Mouse (Mus musculus): Measurements from ENCODE around the gene Adgrg6. TPM values are rescaled to one million over a fixed set of nuclear protein-coding genes. Genes with fewer than 3 reads are reported as not detected.

Gene Adgrg6
- polyA plus RNA-seq (2016; fragmentation: Nextera tagmentation; extraction: Ambion mirVana), result 0.07 and 0.27 TPM in 2 replicates

DNA sequence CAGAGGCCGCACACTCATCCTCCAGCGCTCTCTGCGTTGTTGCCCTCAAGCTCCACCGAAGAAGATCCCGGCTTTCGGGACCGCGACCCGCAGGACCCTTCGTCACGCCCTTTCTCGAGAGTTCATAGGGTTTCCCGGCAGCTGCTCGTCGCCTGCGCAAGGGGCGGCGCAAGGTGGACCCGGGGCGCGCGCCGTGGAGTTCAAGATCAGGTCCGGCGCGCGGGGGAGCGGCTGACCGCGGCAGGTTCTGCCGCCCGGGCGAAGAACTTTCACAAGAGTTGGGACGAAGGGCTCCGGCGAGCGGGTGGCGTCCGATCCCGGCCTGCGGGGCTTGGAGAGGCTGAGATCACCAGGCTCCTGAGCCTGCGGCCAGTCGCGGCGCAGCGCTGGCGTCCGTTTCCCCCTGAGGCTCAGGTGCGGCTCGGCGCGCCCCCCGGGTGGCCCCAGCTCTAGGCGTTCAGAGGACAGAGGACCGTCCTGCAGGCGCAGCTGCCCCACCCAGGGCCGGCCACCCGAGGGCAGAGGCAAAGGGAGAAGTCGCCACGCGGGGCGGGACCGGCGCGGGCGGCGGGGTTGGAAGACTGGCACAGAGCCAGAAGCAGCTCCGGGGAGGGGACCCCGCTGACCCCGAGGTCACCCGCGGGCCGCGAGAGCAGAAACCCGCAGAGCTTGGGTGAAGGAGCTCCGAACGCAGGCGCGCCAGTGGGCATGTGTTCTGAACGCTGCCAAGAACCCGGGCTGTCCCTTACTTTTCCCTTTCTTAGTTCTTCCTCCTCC is at the start of gene Adgrg6:
Gene Adgrg6 (minus strand): TSS at position 719 of the 777 bp plus-strand sequence.
- Histone ChIP-seq H3K4me1 (peaks cover 16% of the 10 kb centered on the region), H3K4me3 (peak within 1 kb of the TSS; percentile 77), H3K27me3 (ENCODE audit: poor library complexity, severe bottlenecking) (peaks cover 46% of the 10 kb centered on the region), H3K36me3 (replicated peaks) (no peaks in the 10 kb centered on the region), H3K27ac (peak within 1 kb of the TSS; percentile 77), H3K9me3 (no peaks in the 10 kb centered on the region)
- DNase-seq (ENCODE audit: extremely low spot score, low spot score), result peak; percentile 48
- WGBS, result under 1% methylated on average over 81 of the region's 81 CpGs

DNA sequence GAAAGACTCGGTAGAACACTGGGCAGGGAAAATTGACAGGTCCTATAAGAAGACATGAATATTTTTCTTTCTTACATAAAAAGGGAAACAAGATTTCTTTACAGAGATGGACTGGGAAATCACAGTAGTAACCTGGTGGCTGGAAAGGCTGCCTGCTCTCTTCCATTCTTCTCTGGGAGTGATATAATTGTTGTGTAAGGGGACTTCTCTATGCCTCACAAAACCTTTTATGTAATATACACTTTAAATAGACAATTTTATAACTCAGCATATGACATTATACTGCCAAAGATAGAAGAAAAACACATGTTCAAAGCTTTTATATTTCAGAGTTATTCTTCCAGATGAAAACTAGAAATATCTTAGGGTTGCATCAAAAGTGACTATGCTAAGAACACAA is 46.8 kb upstream of the Adgrg6 start:
- Histone ChIP-seq H3K9me3 (no peaks in the 10 kb centered on the region), H3K27me3 (ENCODE audit: poor library complexity, severe bottlenecking) (no peaks in the 10 kb centered on the region), H3K27ac (no peak overlapping the region), H3K4me1 (no peaks in the 10 kb centered on the region), H3K36me3 (replicated peaks) (no peaks in the 10 kb centered on the region), H3K4me3 (no peak overlapping the region)
- 98% methylated on average over 1 of the region's 1 CpGs for WGBS
- no peak for DNase-seq (ENCODE audit: extremely low spot score, low spot score)

- Histone ChIP-seq H3K36me3 (replicated peaks) (no peaks in the 10 kb centered on the region), H3K4me1 (no peaks in the 10 kb centered on the region), H3K27ac (no peak overlapping the region), H3K27me3 (ENCODE audit: poor library complexity, severe bottlenecking) (no peaks in the 10 kb centered on the region), H3K4me3 (no peak overlapping the region), H3K9me3 (no peaks in the 10 kb centered on the region)
- WGBS, result 95% methylated on average over 2 of the region's 2 CpGs
- no peak for DNase-seq (ENCODE audit: extremely low spot score, low spot score)
Observed at GRCm38 (mm10) chr10:14590816-14591215, 45.4 kb upstream of the Adgrg6 start.

DNA sequence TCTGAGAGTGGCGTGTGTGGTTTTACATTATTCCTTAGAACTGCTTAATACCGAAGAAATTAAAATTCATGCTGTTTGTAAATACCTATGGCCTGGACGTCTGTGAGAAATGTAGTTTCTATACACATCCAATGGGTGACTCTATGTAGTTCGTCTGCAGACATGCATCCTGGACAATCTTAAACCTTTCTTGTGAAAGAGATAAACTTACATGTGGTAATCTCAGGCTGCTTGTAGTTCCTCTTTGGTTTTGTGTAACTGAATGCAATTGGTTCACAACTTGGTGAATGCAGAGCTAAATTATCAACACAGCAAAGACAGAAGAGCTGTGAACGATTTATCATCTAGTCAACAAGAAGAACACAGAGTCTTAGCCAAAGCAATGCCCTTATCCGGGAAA is 44.2 kb upstream of the Adgrg6 start:
- Histone ChIP-seq H3K9me3 (no peaks in the 10 kb centered on the region), H3K4me1 (no peaks in the 10 kb centered on the region), H3K4me3 (no peak overlapping the region), H3K36me3 (replicated peaks) (no peaks in the 10 kb centered on the region), H3K27me3 (ENCODE audit: poor library complexity, severe bottlenecking) (no peaks in the 10 kb centered on the region), H3K27ac (no peak overlapping the region)
- 91% methylated on average over 6 of the region's 6 CpGs for WGBS
- DNase-seq (ENCODE audit: extremely low spot score, low spot score), result no peak

DNA sequence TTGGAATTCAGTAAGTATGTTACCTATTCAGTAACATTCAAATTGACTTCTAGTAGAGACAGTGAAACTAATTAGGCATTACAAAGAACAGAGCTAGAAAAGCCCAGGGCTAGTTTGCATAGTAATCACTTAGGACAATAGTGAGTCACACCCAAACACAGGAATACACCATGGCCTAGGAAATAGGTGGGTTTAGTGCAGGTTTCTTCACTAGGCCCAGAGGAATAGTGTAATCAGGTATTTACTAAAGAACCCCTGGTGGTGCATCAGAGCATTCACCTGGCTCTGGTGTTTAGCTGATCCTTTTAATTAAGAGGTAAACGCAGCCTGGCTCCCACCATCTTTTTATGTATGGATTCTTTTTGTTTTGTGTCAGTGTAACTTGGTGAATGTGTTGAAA is 38.0 kb upstream of the Adgrg6 start:
- Histone ChIP-seq H3K27ac (no peak overlapping the region), H3K27me3 (ENCODE audit: poor library complexity, severe bottlenecking) (no peaks in the 10 kb centered on the region), H3K36me3 (replicated peaks) (no peaks in the 10 kb centered on the region), H3K4me1 (no peaks in the 10 kb centered on the region), H3K4me3 (no peak overlapping the region), H3K9me3 (no peaks in the 10 kb centered on the region)
- DNase-seq (ENCODE audit: extremely low spot score, low spot score), result no peak
- 70% methylated on average over 1 of the region's 1 CpGs for WGBS

DNA sequence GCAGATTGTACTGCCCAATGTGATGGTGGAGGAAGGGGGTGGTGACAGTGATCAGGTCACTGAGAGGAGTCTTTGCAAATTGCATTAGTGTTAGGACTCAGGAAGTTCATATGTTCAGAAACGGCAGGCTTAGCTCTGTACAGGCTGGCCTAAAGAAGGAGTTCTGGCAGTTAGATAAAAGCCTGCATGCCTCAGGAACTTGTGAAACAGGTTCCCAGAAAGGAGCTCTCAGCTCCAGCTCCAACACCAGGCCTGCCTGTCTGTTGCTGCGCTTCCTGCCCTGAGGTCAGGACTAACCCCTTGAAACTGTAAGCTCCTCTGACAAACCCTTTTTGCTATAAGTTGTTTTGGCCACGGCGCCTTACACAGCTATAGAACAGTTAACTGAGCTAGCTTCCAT is 28.8 kb upstream of the Adgrg6 start:
- Histone ChIP-seq H3K4me3 (no peak overlapping the region), H3K27me3 (ENCODE audit: poor library complexity, severe bottlenecking) (no peaks in the 10 kb centered on the region), H3K9me3 (no peaks in the 10 kb centered on the region), H3K36me3 (replicated peaks) (no peaks in the 10 kb centered on the region), H3K4me1 (peaks cover 10% of the 10 kb centered on the region), H3K27ac (no peak overlapping the region)
- 82% methylated on average over 4 of the region's 4 CpGs for WGBS
- no peak for DNase-seq (ENCODE audit: extremely low spot score, low spot score)

- peaks cover 4% of the 10 kb centered on the region; the same call in 1 of the 2 replicates for H3K9me3 ChIP-seq
- H3K36me3 ChIP-seq (replicated peaks), result no peaks in the 10 kb centered on the region
- no peaks in the 10 kb centered on the region for H3K27me3 ChIP-seq (ENCODE audit: poor library complexity, severe bottlenecking)
- H3K4me3 ChIP-seq, result no peak overlapping the region
- no peak overlapping the region for H3K27ac ChIP-seq
- no peak for DNase-seq (ENCODE audit: extremely low spot score, low spot score)
- H3K4me1 ChIP-seq, result peaks cover 10% of the 10 kb centered on the region
Observed at GRCm38 (mm10) chr10:14571143-14571542, 25.7 kb upstream of the Adgrg6 start.

GRCm38 (mm10) chr10:14570616-14571015 is 25.2 kb upstream of the Adgrg6 start:
- H3K27ac ChIP-seq, result 0 out of 2 replicates have a peak overlapping the region, but pooled peaks have one; percentile 3
- 10% methylated on average over 2 of the region's 2 CpGs for WGBS
- H3K9me3 ChIP-seq, result peaks cover 4% of the 10 kb centered on the region; the same call in 1 of the 2 replicates
- H3K36me3 ChIP-seq (replicated peaks), result no peaks in the 10 kb centered on the region
- no peaks in the 10 kb centered on the region for H3K27me3 ChIP-seq (ENCODE audit: poor library complexity, severe bottlenecking)
- H3K4me1 ChIP-seq, result peaks cover 10% of the 10 kb centered on the region
- DNase-seq (ENCODE audit: extremely low spot score, low spot score), result no peak
- H3K4me3 ChIP-seq, result no peak overlapping the region

GRCm38 (mm10) chr10:14546111-14546551 is 672 bp upstream of the Adgrg6 start:
- peak; percentile 38 for DNase-seq (ENCODE audit: extremely low spot score, low spot score)
- Histone ChIP-seq H3K27me3 (ENCODE audit: poor library complexity, severe bottlenecking) (peaks cover 46% of the 10 kb centered on the region), H3K4me1 (peaks cover 16% of the 10 kb centered on the region), H3K27ac (no peak overlapping the region), H3K4me3 (0 out of 2 replicates have a peak overlapping the region, but pooled peaks have one; percentile 77), H3K9me3 (no peaks in the 10 kb centered on the region), H3K36me3 (replicated peaks) (no peaks in the 10 kb centered on the region)
- 31% methylated on average over 7 of the region's 7 CpGs for WGBS

DNA sequence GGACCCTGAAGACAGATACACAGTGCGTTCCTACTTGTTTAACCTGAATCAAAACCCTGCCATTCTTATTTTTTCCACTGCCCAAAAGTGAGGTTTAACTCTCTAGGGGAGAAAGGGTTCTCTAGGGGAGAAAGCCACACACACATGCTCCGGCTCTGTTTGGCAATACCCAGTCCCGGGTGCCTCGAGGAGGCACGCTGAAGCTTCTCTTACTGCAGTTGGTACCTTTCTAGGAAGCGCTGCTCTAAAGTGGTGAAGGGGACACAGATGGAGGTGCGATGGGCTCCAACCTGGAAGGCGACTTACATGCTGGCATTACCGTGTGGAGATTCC is 885 bp downstream of the Adgrg6 start:
- DNase-seq (ENCODE audit: extremely low spot score, low spot score), result no peak
- H3K4me1 ChIP-seq, result peaks cover 16% of the 10 kb centered on the region
- H3K27ac ChIP-seq, result 0 out of 2 replicates have a peak overlapping the region, but pooled peaks have one; percentile 77
- H3K36me3 ChIP-seq (replicated peaks), result no peaks in the 10 kb centered on the region
- H3K4me3 ChIP-seq, result peak overlapping the region; percentile 77
- no peaks in the 10 kb centered on the region for H3K9me3 ChIP-seq
- peaks cover 46% of the 10 kb centered on the region for H3K27me3 ChIP-seq (ENCODE audit: poor library complexity, severe bottlenecking)
- WGBS, result 8% methylated on average over 9 of the region's 9 CpGs

- no peaks in the 10 kb centered on the region for H3K36me3 ChIP-seq (replicated peaks)
- DNase-seq (ENCODE audit: extremely low spot score, low spot score), result no peak
- no peaks in the 10 kb centered on the region for H3K9me3 ChIP-seq
- no peak overlapping the region for H3K4me3 ChIP-seq
- peaks cover 46% of the 10 kb centered on the region for H3K27me3 ChIP-seq (ENCODE audit: poor library complexity, severe bottlenecking)
- H3K27ac ChIP-seq, result no peak overlapping the region
- WGBS, result 82% methylated on average over 8 of the region's 8 CpGs
- peaks cover 16% of the 10 kb centered on the region for H3K4me1 ChIP-seq
Observed at GRCm38 (mm10) chr10:14543511-14544067, 1.9 kb downstream of the Adgrg6 start.

DNA sequence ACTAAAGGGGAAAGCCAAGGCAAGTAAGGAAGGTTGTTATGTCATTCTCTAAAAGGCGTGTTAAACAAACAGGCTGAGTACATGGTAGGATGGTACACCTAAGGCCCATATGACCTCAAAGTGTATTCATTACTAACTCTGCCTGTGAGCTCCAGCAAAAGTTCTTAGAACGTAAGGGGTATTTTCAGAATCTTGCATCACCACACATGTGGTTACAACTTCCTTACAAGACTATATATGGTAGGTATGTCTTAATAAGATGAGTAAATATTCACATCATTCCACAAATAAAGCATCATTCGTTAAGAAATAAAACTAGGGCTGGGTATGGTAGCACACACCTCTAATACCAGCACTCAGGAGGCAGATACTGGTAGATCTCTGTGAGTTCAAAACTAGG is 8.4 kb downstream of the Adgrg6 start:
- no peak overlapping the region for H3K4me3 ChIP-seq
- H3K9me3 ChIP-seq, result no peaks in the 10 kb centered on the region
- WGBS, result 80% methylated on average over 3 of the region's 3 CpGs
- no peaks in the 10 kb centered on the region for H3K36me3 ChIP-seq (replicated peaks)
- no peaks in the 10 kb centered on the region for H3K4me1 ChIP-seq
- H3K27ac ChIP-seq, result no peak overlapping the region
- no peaks in the 10 kb centered on the region for H3K27me3 ChIP-seq (ENCODE audit: poor library complexity, severe bottlenecking)
- DNase-seq (ENCODE audit: extremely low spot score, low spot score), result no peak

DNA sequence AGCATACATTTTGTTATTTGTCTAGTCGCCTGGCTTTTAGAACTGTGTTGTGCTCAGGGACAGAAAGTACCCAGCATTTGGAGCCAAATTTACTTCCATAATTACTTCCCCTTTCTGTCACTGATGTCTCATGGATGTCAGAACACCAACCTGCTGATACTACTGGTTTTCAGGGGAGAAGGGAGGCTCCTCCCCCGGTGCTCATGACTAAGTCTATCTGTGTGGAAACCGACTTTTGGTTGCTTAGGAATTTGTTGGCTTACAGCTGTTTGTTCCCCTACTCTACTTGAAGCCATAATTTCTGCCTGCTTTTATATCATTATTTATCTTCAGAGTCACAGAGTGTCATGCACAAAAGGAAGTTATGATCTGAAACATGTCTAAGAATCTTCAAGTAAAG is 14.4 kb downstream of the Adgrg6 start:
- Histone ChIP-seq H3K36me3 (replicated peaks) (no peaks in the 10 kb centered on the region), H3K27me3 (ENCODE audit: poor library complexity, severe bottlenecking) (no peaks in the 10 kb centered on the region), H3K9me3 (no peaks in the 10 kb centered on the region), H3K4me3 (no peak overlapping the region), H3K27ac (no peak overlapping the region), H3K4me1 (no peaks in the 10 kb centered on the region)
- DNase-seq (ENCODE audit: extremely low spot score, low spot score), result no peak
- WGBS, result 86% methylated on average over 3 of the region's 3 CpGs

Measured in forebrain, embryonic 10.5 days (tissue).